Mouse (Mus musculus) retina, adult 2 months (tissue): ENCODE data around the gene AV320801.
"Not testable (repeated sequence)": the region's sequence is repeated elsewhere in the genome, so short reads cannot be mapped to it uniquely, and the experiment has no call there.

Experiments used
- DNase-seq: peaks from one replicate; pipeline ENCODE4 v3.0.0-alpha.2; 2012; ENCODE audit warnings: low read depth, low spot score

AV320801 gene

DNA sequence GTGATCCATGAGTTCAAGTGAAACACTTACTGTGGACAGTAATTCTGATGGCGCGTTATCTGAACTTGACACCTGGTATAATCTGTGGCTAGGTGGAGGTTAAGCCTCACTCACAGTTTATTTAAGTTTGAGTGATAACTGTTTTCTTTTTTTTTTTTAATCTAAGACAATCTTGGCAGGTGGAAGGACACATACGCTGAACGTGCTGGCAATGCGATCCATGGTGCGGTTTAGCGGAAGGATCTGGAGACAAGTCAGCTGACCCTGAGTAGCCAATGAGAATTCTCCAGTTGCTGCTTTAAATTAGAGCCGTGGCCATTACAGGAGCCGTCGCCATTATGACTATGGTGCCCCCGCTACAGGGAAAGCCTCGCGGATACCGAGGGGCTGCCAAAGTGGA is at the start of gene AV320801:
TSS of gene AV320801 (plus strand) at position 301 of the 400 bp plus-strand sequence.
- DNase-seq: not testable (repeated sequence)

DNA sequence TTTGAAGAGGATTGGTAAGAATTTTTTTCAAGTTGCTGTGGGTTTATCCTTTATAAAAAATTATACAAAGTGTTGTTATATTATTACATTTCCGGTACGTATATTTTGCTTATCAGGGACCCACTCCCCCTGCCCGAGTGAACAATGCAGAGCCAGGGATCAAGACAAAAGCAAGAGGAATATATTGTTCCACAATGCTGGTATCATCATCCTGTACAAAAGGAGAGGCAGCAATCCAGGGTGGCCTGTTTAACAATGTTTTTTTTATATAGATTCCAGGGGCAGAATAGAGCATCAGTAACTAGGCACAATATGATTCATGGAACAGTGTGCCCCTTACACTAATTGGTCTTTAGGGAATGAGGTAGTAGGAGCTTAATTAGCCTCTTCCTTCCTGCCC is 30.2 kb upstream of the AV320801 start:
- not testable (repeated sequence) for DNase-seq

DNA sequence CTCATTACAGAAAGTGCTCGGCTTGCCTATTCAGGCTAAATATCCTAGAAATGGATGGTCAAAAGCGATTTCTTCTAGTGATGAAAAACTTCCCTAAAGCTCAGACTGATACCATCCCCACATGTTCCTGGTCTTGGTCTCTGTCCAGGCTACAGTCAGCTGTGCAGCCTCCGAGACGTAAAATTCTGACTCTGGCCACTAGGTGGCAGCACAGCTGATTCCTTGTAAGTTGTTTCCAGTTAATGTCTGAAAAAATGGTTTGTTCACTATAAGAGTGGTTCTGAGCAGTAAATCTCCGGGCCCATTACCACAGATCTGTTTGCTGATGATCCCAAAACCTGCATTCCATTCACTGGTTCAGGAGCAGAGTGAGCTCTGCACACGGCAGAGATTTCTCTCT is 12.5 kb upstream of the AV320801 start:
- not testable (repeated sequence) for DNase-seq

DNA sequence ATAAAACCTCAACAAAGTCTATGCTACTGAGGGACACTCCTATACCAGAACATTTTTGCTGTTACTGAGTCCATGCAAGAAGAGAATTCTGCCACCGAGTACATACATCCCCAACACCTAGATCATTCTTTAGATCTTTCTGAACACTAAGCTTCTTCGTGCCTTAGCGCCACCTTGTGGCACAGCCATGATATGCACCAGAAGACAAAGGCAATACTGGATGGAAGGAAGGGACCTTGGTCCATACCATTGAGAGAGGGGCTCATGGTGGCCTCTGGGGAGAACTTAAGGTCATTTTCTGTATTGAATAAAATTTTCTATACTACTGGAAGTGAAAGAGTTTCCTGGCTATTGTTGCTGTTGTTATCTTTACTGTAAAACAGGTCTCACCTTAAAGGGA is 11.2 kb upstream of the AV320801 start:
- DNase-seq: not testable (repeated sequence)
